Mouse (Mus musculus) bone marrow macrophage, adult 2 months (primary cell): ENCODE measurements around the gene Magi2. TPM values are rescaled to one million over a fixed set of nuclear protein-coding genes. Genes with fewer than 3 reads are reported as not detected.

Experiments
- H3K27ac ChIP-seq: 2 replicates; pipeline ENCODE4 v1.5.1; 2012; ENCODE audit warnings: low read depth, low read length; ENCODE audit not compliant: insufficient read depth
- H3K4me1 ChIP-seq: 2 replicates; pipeline ENCODE4 v1.6.1; 2012; ENCODE audit warnings: low read length; ENCODE audit not compliant: control insufficient read depth, insufficient read depth
- H3K4me3 ChIP-seq: 2 replicates; pipeline ENCODE4 v1.5.1; 2012; ENCODE audit warnings: mild to moderate bottlenecking, low read length, moderate library complexity; ENCODE audit not compliant: insufficient read depth
- CTCF ChIP-seq: IDR thresholded peaks from 2 replicates; pipeline ENCODE4 v1.5.1; 2012; ENCODE audit warnings: low read depth, mild to moderate bottlenecking, low read length, moderate library complexity
- POLR2A ChIP-seq: IDR thresholded peaks from 2 replicates; pipeline ENCODE4 v1.6.1; 2012; ENCODE audit warnings: mild to moderate bottlenecking, low read depth, low read length, borderline replicate concordance
- polyA plus RNA-seq: library from polyadenylated mRNA; stranded (reverse); fragments of >200 nt; gene quantifications from 2 replicates; pipeline ENCODE4 v1.2.4, GENCODE M21; 2012; ENCODE audit not compliant: missing spikeins, insufficient read depth, insufficient read length

Magi2 gene
- polyA plus RNA-seq, 1 experiment: 0.46 TPM

GRCm38 (mm10) chr5:20753963-20754362 lies 1527.1 kb downstream of the Magi2 start:
- peaks cover 10% of the 10 kb centered on the region for H3K4me1 ChIP-seq
- TF ChIP-seq CTCF (no peak), POLR2A (no peak)
- no peak overlapping the region for H3K27ac ChIP-seq
- H3K4me3 ChIP-seq: no peak overlapping the region
